Mouse (Mus musculus): ENCODE results near the gene Abraxas1.

Gene Abraxas1

DNA sequence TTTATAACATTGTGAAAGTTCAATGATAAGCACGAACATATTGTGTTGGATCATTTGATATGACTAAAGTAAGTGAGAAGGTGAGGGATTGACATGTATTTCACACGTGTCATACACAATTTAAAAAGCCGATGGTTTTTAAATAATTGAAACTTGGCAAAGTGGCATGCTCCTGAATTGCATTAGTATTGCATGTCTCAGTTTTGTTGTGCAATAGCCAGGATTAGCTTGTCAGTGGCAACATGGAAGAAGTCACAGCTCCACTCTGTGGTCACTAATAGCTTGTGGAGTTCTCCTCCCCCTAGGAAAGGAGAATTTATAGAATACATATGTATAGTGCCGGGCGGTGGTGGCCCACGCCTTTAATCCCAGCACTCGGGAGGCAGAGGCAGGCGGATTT, 610 bp upstream of the Abraxas1 start:
- DNase-seq, result no peak

DNA sequence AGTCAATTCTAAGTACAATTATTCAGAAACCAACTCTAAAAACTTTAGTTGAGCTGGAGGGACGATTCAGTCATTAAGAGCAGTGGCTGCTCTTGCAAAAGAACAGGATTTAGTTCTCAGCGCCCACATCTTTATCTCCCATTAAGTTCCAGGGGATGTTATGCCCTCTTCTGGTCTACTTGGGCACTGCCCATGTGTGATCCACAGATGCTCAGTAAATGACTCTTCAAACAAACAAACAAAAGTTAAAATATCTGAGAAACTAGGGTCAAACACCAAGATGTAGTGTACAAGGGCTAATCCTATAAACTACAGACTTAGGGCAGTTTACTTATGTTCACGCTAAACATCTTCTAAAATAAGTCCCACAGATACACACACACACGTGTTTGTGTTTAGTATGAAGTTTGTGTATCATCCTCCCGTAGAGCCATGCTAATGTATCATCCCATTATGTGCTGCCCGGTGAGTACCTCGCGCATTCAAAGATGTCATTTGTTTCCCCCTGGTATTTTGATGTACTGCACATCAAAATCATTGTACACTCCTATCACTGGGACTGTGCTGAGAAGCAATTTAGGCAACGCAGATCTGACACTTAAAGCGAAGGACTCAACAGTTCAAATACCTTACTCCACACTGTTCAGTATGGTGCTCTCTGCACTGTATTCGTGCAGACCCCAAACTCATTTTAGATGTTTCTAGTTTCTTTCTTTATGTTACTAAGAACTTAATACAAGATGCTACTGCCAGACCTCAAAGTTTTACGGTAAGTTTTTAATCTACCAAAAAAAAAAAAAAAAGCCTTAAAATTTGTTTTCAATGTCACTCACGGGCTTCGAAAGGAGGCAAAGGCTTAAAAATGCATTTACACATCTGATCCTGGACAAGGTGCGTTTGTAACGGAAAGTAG, 941 bp downstream of the Abraxas1 start:
- DNase-seq, result no peak

DNA sequence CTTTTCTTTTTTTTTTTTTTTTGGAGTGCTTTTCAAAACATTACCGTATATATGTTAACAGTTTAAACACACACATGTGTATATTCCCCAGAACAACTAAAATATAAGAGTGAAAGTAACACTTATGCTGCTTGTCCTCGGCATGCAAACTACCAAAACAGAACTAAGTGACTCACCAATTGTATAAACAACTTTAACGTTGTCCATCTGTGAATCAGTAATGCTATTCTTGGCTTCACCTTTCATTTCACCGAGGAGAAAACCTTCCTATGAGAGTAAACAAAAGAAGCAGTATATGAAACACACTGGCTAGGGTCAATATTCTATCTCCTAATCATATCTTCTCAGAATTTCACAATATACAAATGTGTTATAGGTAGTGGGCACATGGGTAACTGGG, 2.4 kb downstream of the Abraxas1 start:
- no peak for DNase-seq

DNA sequence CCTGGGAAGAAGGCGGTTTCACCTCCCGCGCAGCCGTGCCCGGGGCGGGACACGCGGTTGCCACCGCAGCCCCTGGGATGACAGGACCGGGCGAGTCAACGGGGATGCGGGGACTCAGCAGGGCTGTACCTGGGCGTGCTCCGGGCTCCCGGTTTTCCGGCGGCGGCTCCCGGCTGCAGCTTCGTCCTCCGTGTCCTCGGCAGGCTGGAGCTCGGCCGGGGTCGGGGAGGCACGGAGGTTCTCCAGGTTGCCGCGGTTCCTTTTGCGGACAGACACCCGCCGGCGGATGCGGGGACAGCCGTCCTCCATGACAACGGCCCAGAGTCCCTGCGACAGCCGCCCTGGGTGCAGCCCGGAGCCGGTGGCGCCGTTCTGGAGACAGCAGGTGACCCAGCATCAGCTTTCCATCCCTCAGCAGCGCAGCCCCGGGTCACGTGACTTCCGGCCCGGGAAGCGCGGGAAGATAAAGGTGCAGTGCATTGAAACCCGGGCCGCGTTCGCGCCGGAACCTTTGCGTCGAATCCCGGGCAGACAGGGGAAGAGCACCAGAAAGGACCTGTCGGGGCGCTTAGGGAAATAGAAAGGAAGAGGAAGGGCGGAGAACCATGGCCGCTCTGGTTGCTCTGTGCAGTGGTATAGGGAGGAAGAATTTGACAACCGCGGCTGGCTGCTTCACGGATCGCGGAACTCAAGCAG, 22.5 kb downstream of the Abraxas1 start, which contains the start of the genes Helq and Mrps18c:
Gene Helq (minus strand): TSS at position 434 of the 696 bp plus-strand sequence.
Gene Mrps18c (plus strand): TSS at position 463 of the 696 bp plus-strand sequence.
- DNase-seq, result peak; percentile 93

DNA sequence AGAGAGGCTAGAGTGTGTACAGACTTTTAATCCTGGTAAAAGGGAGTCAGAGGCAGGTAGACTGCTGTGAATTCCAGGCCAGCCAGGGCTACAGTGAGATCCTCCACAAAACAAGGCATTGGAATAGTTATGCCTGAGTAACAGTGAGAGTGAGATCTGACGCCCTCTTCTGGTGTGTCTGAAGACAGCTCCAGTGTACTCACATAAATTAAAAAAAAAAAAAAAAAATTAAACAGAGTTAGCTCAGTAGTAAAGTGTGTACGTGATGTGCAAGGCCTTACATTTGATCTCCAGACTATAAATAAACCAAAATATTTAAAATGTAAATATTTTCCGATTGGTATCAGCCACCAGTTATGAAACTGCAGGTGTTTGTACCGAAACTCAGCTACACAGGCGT, 26.7 kb downstream of the Abraxas1 start:
- no peak for DNase-seq

DNA sequence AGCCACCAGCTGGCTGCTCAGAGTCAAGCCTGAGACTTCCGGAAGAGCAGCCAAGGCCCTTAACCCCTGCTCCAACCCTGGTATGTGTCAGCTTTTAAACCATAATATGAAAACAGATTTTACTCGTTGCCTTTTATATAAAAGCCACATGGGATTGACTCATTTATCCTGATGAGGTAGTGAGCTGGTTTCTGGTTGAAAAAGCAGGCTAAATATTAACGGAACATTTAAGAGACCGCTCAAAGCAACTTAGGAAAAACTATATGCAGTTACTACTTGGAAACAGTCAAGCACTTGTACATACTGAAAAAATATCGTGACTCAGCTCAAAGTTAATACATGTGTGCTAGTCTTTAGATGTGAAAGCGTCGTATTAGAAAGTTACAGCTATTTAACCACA, 28.5 kb downstream of the Abraxas1 start:
- no peak for DNase-seq

DNA sequence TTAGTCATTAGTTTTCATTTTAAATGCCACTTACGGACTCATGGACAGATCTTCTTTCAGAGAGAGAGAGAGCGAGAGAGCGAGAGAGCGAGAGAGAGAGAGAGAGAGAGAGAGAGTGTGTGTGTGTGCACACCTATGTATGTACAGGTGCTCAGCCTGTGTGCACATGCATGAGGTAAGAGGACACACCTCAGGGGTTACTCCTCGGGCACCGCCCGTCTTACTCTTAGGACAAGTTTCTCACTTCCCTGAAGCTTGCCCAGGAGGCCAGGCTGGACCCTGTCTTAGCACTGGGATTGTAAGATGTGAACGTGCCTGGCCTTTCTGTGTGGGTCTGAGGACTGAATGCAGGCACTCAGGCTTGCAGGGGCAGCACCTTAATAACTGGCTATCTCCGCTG, 33.2 kb downstream of the Abraxas1 start:
- DNase-seq, result no peak

GRCm38 (mm10) chr5:100779002-100779401, 41.8 kb downstream of the Abraxas1 start:
- DNase-seq, result no peak

- no peak for DNase-seq
Observed at GRCm38 (mm10) chr5:100776900-100777299, 43.9 kb downstream of the Abraxas1 start.

- no peak for DNase-seq
Observed at GRCm38 (mm10) chr5:100775778-100776404, 44.9 kb downstream of the Abraxas1 start.

DNA sequence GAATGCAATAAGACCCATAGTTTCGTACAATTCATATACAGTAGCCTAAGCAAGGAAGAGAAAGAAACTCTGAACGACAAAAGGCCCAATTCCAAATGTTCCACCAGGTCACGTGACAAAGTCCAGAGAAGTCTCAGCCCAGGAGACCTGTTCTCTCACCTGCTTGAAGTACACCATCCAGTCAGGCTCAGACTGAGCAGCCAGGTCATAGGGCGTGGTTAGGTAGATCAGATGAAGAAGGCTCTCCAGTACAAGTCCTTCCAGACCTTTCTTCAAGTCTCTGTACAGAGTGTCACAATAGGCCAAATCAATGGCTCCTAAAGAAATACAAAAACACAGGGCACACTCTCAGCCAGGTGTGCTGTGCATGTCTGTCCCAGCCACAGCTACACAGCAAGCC, 49.2 kb downstream of the Abraxas1 start:
- no peak for DNase-seq

GRCm38 (mm10) chr5:100766026-100766425, 54.7 kb downstream of the Abraxas1 start:
- no peak for DNase-seq

DNA sequence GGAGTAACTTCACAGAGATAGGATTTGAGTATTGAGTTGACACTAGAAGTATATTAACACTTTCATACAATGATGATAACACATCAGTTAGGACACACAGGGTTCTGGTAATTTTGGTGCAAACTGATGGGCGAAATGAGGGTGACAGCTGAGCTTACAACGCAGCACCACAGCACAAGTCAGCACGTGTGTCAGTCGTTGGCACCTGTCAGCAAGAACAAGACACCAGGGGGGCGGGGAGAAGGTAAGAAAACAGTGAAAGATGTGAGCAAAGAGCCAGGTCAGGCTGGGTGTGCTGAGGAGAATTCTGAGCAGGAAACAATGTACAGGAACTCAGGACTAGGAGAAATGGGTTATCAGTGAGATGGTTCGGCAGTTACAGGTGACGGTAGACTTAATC, 59.0 kb downstream of the Abraxas1 start:
- no peak for DNase-seq

DNA sequence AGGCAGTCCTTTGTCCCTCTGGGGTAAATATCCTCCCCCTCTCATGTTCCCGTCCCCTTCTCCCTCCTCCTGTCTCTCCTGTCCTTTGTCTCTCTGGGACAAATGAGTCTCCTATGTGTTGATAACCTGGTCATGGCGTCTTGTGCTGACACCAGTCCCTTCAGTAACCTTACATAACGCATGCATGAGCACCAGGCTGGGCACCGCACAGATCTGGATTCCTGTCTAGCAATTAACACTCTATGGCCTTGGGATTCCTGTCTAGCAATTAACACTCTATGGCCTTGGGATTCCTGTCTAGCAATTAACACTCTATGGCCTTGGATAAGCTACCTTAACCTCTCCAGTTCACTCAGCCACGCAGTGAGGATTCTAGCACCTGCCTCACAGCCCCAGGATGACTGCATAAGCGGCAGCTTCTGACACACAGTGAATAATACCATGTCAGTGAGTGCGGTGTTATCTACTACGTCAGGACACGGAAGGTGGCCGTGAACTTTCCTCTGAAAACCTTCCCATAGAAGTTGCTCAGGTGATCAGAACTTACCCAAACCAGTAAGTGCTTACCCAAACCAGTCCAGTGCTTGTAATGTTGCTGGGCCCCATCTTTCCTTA, 60.6 kb downstream of the Abraxas1 start:
- DNase-seq, result no peak

- no peak for DNase-seq
Observed at GRCm38 (mm10) chr5:100758121-100758520, 62.6 kb downstream of the Abraxas1 start.

All from cerebellum, adult 11-12 months (tissue).